Mouse (Mus musculus) CD8-positive naive resting alpha-beta T cell, adult 2 months (primary cell): ENCODE results near the gene Dcst2.

ENCODE experiments used
- DNase-seq, 2 experiments: peaks; one replicate each; pipeline ENCODE4 v3.0.0; 2022; ENCODE audit warnings: low read depth in 2 of 2, low spot score in 2 of 2

Dcst2 gene

GRCm38 (mm10) chr3:89387632-89388031 lies 25.9 kb downstream of the Dcst2 start:
- no peak for DNase-seq

GRCm38 (mm10) chr3:89388134-89388881 lies 26.5 kb downstream of the Dcst2 start:
- no peak for DNase-seq

GRCm38 (mm10) chr3:89388901-89389740 lies 27.3 kb downstream of the Dcst2 start:
- DNase-seq = no peak

GRCm38 (mm10) chr3:89390111-89390515 lies 28.3 kb downstream of the Dcst2 start:
- DNase-seq = no peak

GRCm38 (mm10) chr3:89390699-89391662 lies 29.2 kb downstream of the Dcst2 start:
- DNase-seq = no peak

GRCm38 (mm10) chr3:89391663-89392511 lies 30.1 kb downstream of the Dcst2 start:
- DNase-seq = no peak

GRCm38 (mm10) chr3:89392871-89393311 lies 31.1 kb downstream of the Dcst2 start:
- no peak for DNase-seq

GRCm38 (mm10) chr3:89393605-89394004 lies 31.8 kb downstream of the Dcst2 start:
- no peak for DNase-seq

GRCm38 (mm10) chr3:89394006-89394893 lies 32.5 kb downstream of the Dcst2 start, which contains the start of gene Zbtb7b:
Zbtb7b (minus strand) TSS chr3:89394776.
- no peak for DNase-seq

GRCm38 (mm10) chr3:89394894-89395256 lies 33.1 kb downstream of the Dcst2 start:
- no peak for DNase-seq

- DNase-seq = no peak
Observed at GRCm38 (mm10) chr3:89395419-89395805, 33.6 kb downstream of the Dcst2 start.

- DNase-seq = peak in 1 of 2 experiments; percentile 51
Observed at GRCm38 (mm10) chr3:89395806-89396653, 34.3 kb downstream of the Dcst2 start.

GRCm38 (mm10) chr3:89396654-89397005 lies 34.9 kb downstream of the Dcst2 start:
- no peak for DNase-seq

- no peak for DNase-seq
Observed at GRCm38 (mm10) chr3:89401329-89401728, 39.6 kb downstream of the Dcst2 start.

GRCm38 (mm10) chr3:89402693-89403092 lies 40.9 kb downstream of the Dcst2 start, which contains the start of gene Lenep:
Lenep (minus strand) TSS chr3:89402793.
- no peak for DNase-seq

GRCm38 (mm10) chr3:89406887-89407286 lies 45.1 kb downstream of the Dcst2 start:
- DNase-seq = no peak

GRCm38 (mm10) chr3:89408448-89408847 lies 46.7 kb downstream of the Dcst2 start:
- no peak for DNase-seq

GRCm38 (mm10) chr3:89409701-89410100 lies 47.9 kb downstream of the Dcst2 start:
- no peak for DNase-seq
